Mouse (Mus musculus) olfactory bulb, adult 2 months (tissue): ENCODE measurements around the gene Kirrel.

Experiments
- CTCF ChIP-seq: fragments of 200-500 bp; IDR thresholded peaks from 2 replicates; pipeline ENCODE4 v1.5.1; 2012; ENCODE audit warnings: low read depth, mild to moderate bottlenecking, low read length, moderate library complexity; ENCODE audit not compliant: insufficient read depth
- POLR2A ChIP-seq: fragments of 200-500 bp; IDR thresholded peaks from 2 replicates; pipeline ENCODE4 v1.6.1; 2012; ENCODE audit warnings: mild to moderate bottlenecking, low read depth, low read length, moderate library complexity; ENCODE audit not compliant: insufficient read depth

DNA sequence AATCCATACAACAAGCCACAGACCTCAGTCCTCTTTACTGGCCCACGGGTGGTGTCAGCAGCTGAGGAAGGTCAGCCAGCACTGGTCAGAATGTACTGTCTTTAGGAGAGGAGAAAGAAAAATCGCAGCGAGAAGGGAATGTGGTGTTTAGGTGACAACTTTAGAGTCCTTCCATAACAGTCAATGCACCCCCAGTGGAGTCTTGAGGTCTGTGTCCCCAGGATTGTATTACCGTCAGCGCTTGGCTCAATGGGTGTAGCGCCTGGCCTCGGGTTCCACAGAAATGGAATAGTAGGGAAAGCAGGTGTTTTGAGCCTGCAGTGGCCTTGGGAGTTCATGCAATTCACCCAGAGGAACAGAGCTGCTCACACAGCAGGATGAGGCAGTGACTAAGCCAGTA, 95.2 kb downstream of the Kirrel start:
- no peak for TF ChIP-seq CTCF
- no peak for TF ChIP-seq POLR2A
